Mouse (Mus musculus) embryonic facial prominence, embryonic 14.5 days (tissue): ENCODE data around the gene Ybx2. TPM values are rescaled to one million over a fixed set of nuclear protein-coding genes. Genes with fewer than 3 reads are reported as not detected.
A peak's percentile ranks its signal among the peaks of the same experiment; 100 is the strongest.

Experiments
- ATAC-seq: fragments of 200-750 bp; cut with Nextera tagmentation; 2 replicates; pipeline ENCODE4 v1.8.0; 2017; ENCODE audit warnings: low read depth, moderate number of reproducible peaks, moderate TSS enrichment
- DNase-seq: peaks from one replicate; pipeline ENCODE4 v3.0.0-alpha.2; 2015; ENCODE audit warnings: low spot score
- H3K27ac ChIP-seq: fragments of 300-500 bp; sonication (generic); replicated peaks from 2 replicates; pipeline ENCODE4 v1.5.1; 2014; ENCODE audit warnings: low read depth, mild to moderate bottlenecking, low read length, moderate library complexity
- H3K27me3 ChIP-seq: fragments of 300-500 bp; sonication (generic); replicated peaks from 2 replicates; pipeline ENCODE4 v1.6.1; 2014; ENCODE audit warnings: low read length; ENCODE audit not compliant: control insufficient read depth, insufficient read depth
- H3K36me3 ChIP-seq: fragments of 300-500 bp; sonication (generic); 2 replicates; pipeline ENCODE4 v1.6.1; 2014; ENCODE audit warnings: low read length, mixed read lengths; ENCODE audit not compliant: control insufficient read depth, insufficient read depth
- H3K4me1 ChIP-seq: fragments of 300-500 bp; sonication (generic); 2 replicates; pipeline ENCODE4 v1.6.1; 2014; ENCODE audit warnings: antibody characterized with exemption, low read length; ENCODE audit not compliant: control insufficient read depth, insufficient read depth
- H3K4me2 ChIP-seq: fragments of 300-500 bp; sonication (generic); 2 replicates; pipeline ENCODE4 v1.6.1; 2014; ENCODE audit warnings: low read depth, mild to moderate bottlenecking, low read length, moderate library complexity, mixed read lengths
- H3K4me3 ChIP-seq: fragments of 300-500 bp; sonication (generic); 2 replicates; pipeline ENCODE4 v1.5.1; 2014; ENCODE audit warnings: low read depth, mild to moderate bottlenecking, low read length
- H3K9ac ChIP-seq: fragments of 300-500 bp; sonication (generic); 2 replicates; pipeline ENCODE4 v1.6.1; 2014; ENCODE audit warnings: low read depth, mild to moderate bottlenecking, low read length, moderate library complexity, mixed read lengths
- H3K9me3 ChIP-seq: fragments of 300-500 bp; sonication (generic); 2 replicates; pipeline ENCODE4 v1.6.1; 2016; ENCODE audit warnings: low read length; ENCODE audit not compliant: control insufficient read depth
- WGBS: fragments of 180-500 bp; shearing (Covaris S2); extraction: QIAGEN DNeasy Blood & Tissue Kit; methylation state at CpG from one replicate; pipeline ENCODE4 v1.1.7; 2014; 5-methylcytosine and 5-hydroxymethylcytosine counted together
- microRNA-seq: library from miRNA; unstranded; fragments of <30 nt; microRNA quantifications from one replicate; pipeline ENCODE4, GENCODE M21; 2016; ENCODE audit warnings: borderline number of aligned reads
- polyA plus RNA-seq: library from polyadenylated mRNA; unstranded; fragments of >200 nt; fragmentation: Nextera tagmentation; extraction: Ambion mirVana; gene quantifications from 2 replicates; pipeline ENCODE4 v1.2.1, GENCODE M21; 2014

Ybx2 gene
- polyA plus RNA-seq, 1 experiment from 2014 or later = 4.2 TPM

- Histone ChIP-seq H3K9me3 (no peaks in the 10 kb centered on the region), H3K36me3 (peaks cover 49% of the 10 kb centered on the region), H3K4me1 (peaks cover 17% of the 10 kb centered on the region), H3K27ac (peak within 1 kb of the TSS; percentile 99), H3K4me3 (peak within 1 kb of the TSS; percentile 99), H3K27me3 (no peaks in the 10 kb centered on the region), H3K4me2 (peak within 1 kb of the TSS; percentile 96), H3K9ac (peak within 1 kb of the TSS; percentile 98)
- ATAC-seq = no peak
- DNase-seq = no peak
- WGBS = 1% methylated on average over 31 of the region's 43 CpGs
Observed at GRCm38 (mm10) chr11:69981141-69981762, 45.7 kb downstream of the Ybx2 start, which contains the start of gene Ctdnep1. TSS of gene Ctdnep1 (plus strand) at chr11:69981156.

DNA sequence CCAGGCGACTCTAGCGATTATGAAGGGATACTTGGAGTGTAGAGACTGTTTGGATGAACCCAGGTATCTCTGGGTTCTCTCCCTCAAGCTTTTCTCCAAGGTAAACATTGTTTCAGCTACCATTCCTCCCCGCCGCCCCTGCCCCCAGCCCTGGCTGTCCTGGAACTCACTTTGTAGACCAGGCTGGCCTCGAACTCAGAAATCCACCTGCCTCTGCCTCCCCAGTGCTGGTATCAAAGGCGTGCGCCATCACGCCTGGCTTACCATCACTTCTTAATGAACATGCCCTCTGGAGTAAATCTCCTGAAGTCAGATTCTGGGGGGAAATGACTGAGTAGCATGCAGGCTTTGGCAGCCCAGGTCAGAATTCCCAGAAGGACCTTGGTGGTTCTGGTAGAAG is 46.6 kb downstream of the Ybx2 start, which contains the start of gene Elp5:
TSS of gene Elp5 (minus strand) at position 293 of the 400 bp plus-strand sequence.
- DNase-seq (no peak), ATAC-seq (no peak)
- H3K9ac ChIP-seq = peak within 1 kb of the TSS; percentile 98
- H3K4me3 ChIP-seq = peak within 1 kb of the TSS; percentile 99
- H3K36me3 ChIP-seq = peaks cover 50% of the 10 kb centered on the region
- peaks cover 17% of the 10 kb centered on the region for H3K4me1 ChIP-seq
- H3K4me2 ChIP-seq = peak within 1 kb of the TSS; percentile 96
- no peaks in the 10 kb centered on the region for H3K27me3 ChIP-seq
- 62% methylated on average over 8 of the region's 8 CpGs for WGBS
- H3K27ac ChIP-seq = peak within 1 kb of the TSS; percentile 99
- no peaks in the 10 kb centered on the region for H3K9me3 ChIP-seq

GRCm38 (mm10) chr11:69982877-69983276 is 47.3 kb downstream of the Ybx2 start:
- ATAC-seq (no peak; the same call in 1 of the 2 replicates), DNase-seq (peak; percentile 34)
- Histone ChIP-seq H3K9ac (peak overlapping the region; percentile 98), H3K4me2 (peak overlapping the region; percentile 96), H3K9me3 (no peaks in the 10 kb centered on the region), H3K4me3 (peak overlapping the region; percentile 99), H3K27me3 (no peaks in the 10 kb centered on the region), H3K27ac (peak overlapping the region; percentile 18; the same call in 1 of the 2 replicates), H3K4me1 (peaks cover 17% of the 10 kb centered on the region), H3K36me3 (peaks cover 50% of the 10 kb centered on the region)
- WGBS = 25% methylated on average over 5 of the region's 5 CpGs

DNA sequence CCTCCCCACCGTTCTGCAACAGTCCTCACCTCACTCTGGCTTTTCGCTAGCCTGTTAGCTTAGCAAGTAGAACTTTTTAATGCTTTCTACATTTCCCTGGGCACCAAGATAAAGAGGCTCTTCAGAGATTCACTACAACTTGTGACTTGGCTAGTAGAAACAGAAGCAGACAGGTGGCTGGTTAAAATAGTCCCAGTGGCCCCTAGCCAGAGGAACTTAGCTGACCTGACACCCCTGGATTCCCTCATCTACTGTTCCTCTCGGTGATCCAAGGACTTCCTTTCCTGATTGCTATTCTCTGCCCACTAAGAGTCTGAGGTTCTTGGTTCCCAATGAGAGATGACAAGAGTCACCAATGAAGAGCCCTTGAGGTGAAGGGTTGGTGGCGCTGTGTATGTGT is 47.8 kb downstream of the Ybx2 start:
- no peaks in the 10 kb centered on the region for H3K9me3 ChIP-seq
- peak overlapping the region; percentile 96 for H3K4me2 ChIP-seq
- no peak for ATAC-seq
- no peak for DNase-seq
- no peak overlapping the region for H3K27ac ChIP-seq
- peak overlapping the region; percentile 98 for H3K9ac ChIP-seq
- peaks cover 17% of the 10 kb centered on the region for H3K4me1 ChIP-seq
- 91% methylated on average over 3 of the region's 4 CpGs for WGBS
- peaks cover 50% of the 10 kb centered on the region for H3K36me3 ChIP-seq
- peak overlapping the region; percentile 99 for H3K4me3 ChIP-seq
- no peaks in the 10 kb centered on the region for H3K27me3 ChIP-seq

- H3K4me2 ChIP-seq = no peak overlapping the region
Observed at GRCm38 (mm10) chr11:69984431-69984830, 48.8 kb downstream of the Ybx2 start.

DNA sequence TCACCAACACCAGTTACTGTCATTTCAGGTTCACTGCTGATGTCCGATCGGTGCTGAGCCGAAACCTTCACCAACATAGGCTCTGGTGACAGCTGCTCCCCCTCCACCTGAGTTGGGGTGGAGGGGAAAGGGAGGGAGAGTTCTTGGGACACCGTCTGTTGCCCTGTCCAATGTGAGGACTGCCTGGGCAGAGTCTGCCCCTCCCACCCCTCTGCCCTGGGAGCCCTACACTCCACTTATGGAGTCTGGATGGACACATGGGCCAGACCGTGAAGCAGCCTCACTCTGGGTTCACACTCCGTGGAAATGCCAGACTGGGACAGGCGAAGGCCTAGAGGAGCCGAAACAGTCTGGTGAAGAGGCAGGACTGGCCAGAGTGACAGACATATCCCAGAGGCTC is 54.4 kb downstream of the Ybx2 start:
- 88% methylated on average over 8 of the region's 8 CpGs for WGBS
- Histone ChIP-seq H3K27me3 (no peaks in the 10 kb centered on the region), H3K4me1 (peaks cover 11% of the 10 kb centered on the region), H3K9ac (no peak overlapping the region), H3K4me3 (no peak overlapping the region), H3K9me3 (no peaks in the 10 kb centered on the region), H3K4me2 (no peak overlapping the region), H3K36me3 (peaks cover 71% of the 10 kb centered on the region), H3K27ac (peak overlapping the region; percentile 92)
- DNase-seq (no peak), ATAC-seq (no peak)

More at GRCm38 (mm10) chr11:69984431-69984830, 48.8 kb downstream of the Ybx2 start:
- WGBS = 89% methylated on average over 8 of the region's 8 CpGs
- ATAC-seq (no peak), DNase-seq (no peak)
- H3K4me1 ChIP-seq = peaks cover 15% of the 10 kb centered on the region
- no peak overlapping the region for H3K9ac ChIP-seq
- H3K27ac ChIP-seq = no peak overlapping the region
- H3K36me3 ChIP-seq = peaks cover 55% of the 10 kb centered on the region
- no peaks in the 10 kb centered on the region for H3K27me3 ChIP-seq
- H3K4me3 ChIP-seq = no peak overlapping the region
- H3K9me3 ChIP-seq = no peaks in the 10 kb centered on the region

Small RNA genes lying within 50 kb of the gene (microRNA-seq; reads per million reads assigned to microRNA genes)
- not detected for gene Gm44349

Other genes with a start within 250 kb of the Ybx2 start
- 13.0 and 16.6 TPM in 2 replicates for gene Tnfsf12, start 239.9 kb upstream of the Ybx2 start, polyA plus RNA-seq
- gene Tnfsfm13, start 239.7 kb upstream of the Ybx2 start, polyA plus RNA-seq = 6.0 and 6.6 TPM in 2 replicates
- gene Polr2a, start 177.2 kb upstream of the Ybx2 start, polyA plus RNA-seq = 39.3 and 39.7 TPM in 2 replicates
- 0.12 TPM in 1 of 2 replicates, not detected in the other for gene Slc35g3, start 173.8 kb upstream of the Ybx2 start, polyA plus RNA-seq
- 3.5 and 3.9 TPM in 2 replicates for gene Zbtb4, start 169.9 kb upstream of the Ybx2 start, polyA plus RNA-seq
- 28.4 and 29.4 TPM in 2 replicates for gene Chrnb1, start 139.9 kb upstream of the Ybx2 start, polyA plus RNA-seq
- gene Fgf11, start 133.9 kb upstream of the Ybx2 start, polyA plus RNA-seq = 2.3 and 3.3 TPM in 2 replicates
- gene Tmem102, start 130.2 kb upstream of the Ybx2 start, polyA plus RNA-seq = 4.1 and 4.3 TPM in 2 replicates
- gene Gm39566, start 120.5 kb upstream of the Ybx2 start, polyA plus RNA-seq = not detected in 2 replicates
- gene Spem2, start 117.3 kb upstream of the Ybx2 start, polyA plus RNA-seq = not detected in 2 replicates
- gene Spem1, start 113.6 kb upstream of the Ybx2 start, polyA plus RNA-seq = 0.26 TPM in 1 of 2 replicates, not detected in the other
- gene Nlgn2, start 98.0 kb upstream of the Ybx2 start, polyA plus RNA-seq = 8.3 and 10.6 TPM in 2 replicates
- gene Tmem256, start 97.3 kb upstream of the Ybx2 start, polyA plus RNA-seq = 379 and 388 TPM in 2 replicates
- gene Plscr3, start 89.4 kb upstream of the Ybx2 start, polyA plus RNA-seq = 102 and 121 TPM in 2 replicates
- gene Tnk1, start 77.1 kb upstream of the Ybx2 start, polyA plus RNA-seq = 3.2 and 3.7 TPM in 2 replicates
- not detected in 2 replicates for gene Tmem95, start 57.8 kb upstream of the Ybx2 start, polyA plus RNA-seq
- gene Kctd11, start 54.4 kb upstream of the Ybx2 start, polyA plus RNA-seq = 5.9 and 7.2 TPM in 2 replicates
- 1.5 and 2.1 TPM in 2 replicates for gene Acap1, start 40.3 kb upstream of the Ybx2 start, polyA plus RNA-seq
- gene 2810408A11Rik, start 34.8 kb upstream of the Ybx2 start, polyA plus RNA-seq = 5.7 and 8.3 TPM in 2 replicates
- gene Neurl4, start 34.7 kb upstream of the Ybx2 start, polyA plus RNA-seq = 10.1 and 10.3 TPM in 2 replicates
- 55.0 and 57.2 TPM in 2 replicates for gene Gps2, start 21.9 kb upstream of the Ybx2 start, polyA plus RNA-seq
- 1,503 and 1,606 TPM in 2 replicates for gene Eif5a, start 13.8 kb upstream of the Ybx2 start, polyA plus RNA-seq
- gene Slc2a4, start 12.4 kb downstream of the Ybx2 start, polyA plus RNA-seq = 16.9 and 20.8 TPM in 2 replicates
- 22.3 and 23.7 TPM in 2 replicates for gene Cldn7, start 29.0 kb downstream of the Ybx2 start, polyA plus RNA-seq
- 37.4 and 39.2 TPM in 2 replicates for gene Ctdnep1, start 45.4 kb downstream of the Ybx2 start, polyA plus RNA-seq
- 109 and 116 TPM in 2 replicates for gene Elp5, start 46.7 kb downstream of the Ybx2 start, polyA plus RNA-seq
- gene Gabarap, start 55.3 kb downstream of the Ybx2 start, polyA plus RNA-seq = 577 and 590 TPM in 2 replicates
- 47.0 and 49.3 TPM in 2 replicates for gene Phf23, start 60.0 kb downstream of the Ybx2 start, polyA plus RNA-seq
- gene Dvl2, start 64.8 kb downstream of the Ybx2 start, polyA plus RNA-seq = 30.8 and 36.2 TPM in 2 replicates
- 90.0 and 95.5 TPM in 2 replicates for gene Acadvl, start 79.6 kb downstream of the Ybx2 start, polyA plus RNA-seq
- 7.3 and 8.4 TPM in 2 replicates for gene Dlg4, start 81.1 kb downstream of the Ybx2 start, polyA plus RNA-seq
- 2.0 and 2.2 TPM in 2 replicates for gene Asgr1, start 118.3 kb downstream of the Ybx2 start, polyA plus RNA-seq
- 0.32 TPM in 1 of 2 replicates, not detected in the other for gene Asgr2, start 156.8 kb downstream of the Ybx2 start, polyA plus RNA-seq
- gene Mgl2, start 194.5 kb downstream of the Ybx2 start, polyA plus RNA-seq = 0.79 and 2.1 TPM in 2 replicates
- 1.5 and 2.3 TPM in 2 replicates for gene Clec10a, start 220.4 kb downstream of the Ybx2 start, polyA plus RNA-seq